Mouse (Mus musculus): ENCODE measurements around the gene Ltb4r1. TPM values are rescaled to one million over a fixed set of nuclear protein-coding genes. Genes with fewer than 3 reads are reported as not detected.
"Not testable (repeated sequence)": the region's sequence is repeated elsewhere in the genome, so short reads cannot be mapped to it uniquely, and the experiment has no call there.

Gene Ltb4r1
- polyA plus RNA-seq, 1 experiment from 2014 or later = 0.66 TPM

DNA sequence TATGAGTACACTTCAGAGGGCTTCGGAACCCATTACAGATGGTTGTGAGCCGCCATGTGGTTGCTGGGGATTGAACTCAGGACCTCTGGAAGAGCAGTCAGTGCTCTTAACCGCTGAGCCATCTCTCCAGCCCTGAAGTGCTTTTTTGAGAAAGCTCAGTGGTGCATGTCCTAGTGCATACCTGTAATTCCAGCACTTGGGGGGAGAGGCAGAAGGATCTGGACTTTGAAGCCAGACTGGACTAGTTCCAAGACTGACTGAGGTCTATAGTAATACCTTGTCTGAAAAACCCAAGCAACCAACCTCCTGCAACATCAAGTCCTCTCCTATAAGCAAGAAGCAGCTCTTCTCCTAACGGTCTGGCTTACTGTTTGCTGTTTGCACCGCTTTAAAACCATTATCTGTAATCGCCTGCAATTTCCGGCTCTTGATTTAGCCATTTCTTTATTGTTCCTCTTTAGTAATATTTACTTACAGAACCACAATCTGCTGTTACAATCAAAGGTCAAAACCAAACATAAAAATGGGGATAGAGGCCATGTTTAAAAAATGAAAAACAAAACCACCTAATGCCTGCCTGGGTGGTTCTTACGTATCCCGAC is 28.6 kb upstream of the Ltb4r1 start:
- WGBS = 89% methylated on average over 9 of the region's 9 CpGs
- ATAC-seq (replicated peaks; ENCODE audit: extremely low read depth, insufficient read depth, low FRiP score) = no peak
- H3K9ac ChIP-seq (ENCODE audit: low read length) = no peak overlapping the region
- no peak overlapping the region for H3K27ac ChIP-seq (ENCODE audit: low read length)
- H3K9me3 ChIP-seq (replicated peaks; ENCODE audit: control insufficient read depth, low read length) = no peaks in the 10 kb centered on the region
- no peaks in the 10 kb centered on the region for H3K27me3 ChIP-seq (ENCODE audit: control insufficient read depth, insufficient read depth, low read length)
- H3K4me3 ChIP-seq (ENCODE audit: low read length) = no peak overlapping the region
- no peak overlapping the region for H3K4me2 ChIP-seq (ENCODE audit: low read depth, low read length)
- no peaks in the 10 kb centered on the region for H3K4me1 ChIP-seq (ENCODE audit: control insufficient read depth, insufficient read depth, low read length)
- H3K36me3 ChIP-seq (ENCODE audit: control insufficient read depth, insufficient read depth) = peaks cover 26% of the 10 kb centered on the region

DNA sequence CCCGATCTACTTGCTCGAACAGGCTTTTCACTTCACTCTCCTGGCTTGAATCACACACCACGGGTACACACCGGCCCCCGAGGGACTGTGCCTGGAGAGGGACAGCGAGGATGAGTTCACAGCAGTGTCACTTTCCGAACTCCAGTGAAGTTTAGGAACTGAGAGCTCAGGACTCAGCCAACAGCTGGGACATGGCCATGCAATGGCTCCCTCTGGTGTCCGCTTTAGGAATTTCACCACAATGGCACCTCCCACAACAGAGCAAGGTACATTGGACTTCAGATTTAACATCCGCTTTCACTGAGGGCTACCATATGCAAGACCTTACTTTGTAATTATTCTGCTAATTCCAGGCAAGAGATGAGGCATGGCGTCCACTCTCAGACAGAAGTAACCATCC is 22.1 kb upstream of the Ltb4r1 start:
- Histone ChIP-seq H3K4me1 (ENCODE audit: control insufficient read depth, insufficient read depth, low read length) (peaks cover 22% of the 10 kb centered on the region), H3K9me3 (replicated peaks; ENCODE audit: control insufficient read depth, low read length) (no peaks in the 10 kb centered on the region), H3K27ac (ENCODE audit: low read length) (no peak overlapping the region), H3K36me3 (ENCODE audit: control insufficient read depth, insufficient read depth) (peaks cover 23% of the 10 kb centered on the region), H3K27me3 (ENCODE audit: control insufficient read depth, insufficient read depth, low read length) (no peaks in the 10 kb centered on the region), H3K9ac (ENCODE audit: low read length) (no peak overlapping the region), H3K4me2 (ENCODE audit: low read depth, low read length) (peak overlapping the region; percentile 29; the same call in 1 of the 2 replicates), H3K4me3 (ENCODE audit: low read length) (no peak overlapping the region)
- ATAC-seq (replicated peaks; ENCODE audit: extremely low read depth, insufficient read depth, low FRiP score) = peak; percentile 70
- 19% methylated on average over 10 of the region's 10 CpGs for WGBS

DNA sequence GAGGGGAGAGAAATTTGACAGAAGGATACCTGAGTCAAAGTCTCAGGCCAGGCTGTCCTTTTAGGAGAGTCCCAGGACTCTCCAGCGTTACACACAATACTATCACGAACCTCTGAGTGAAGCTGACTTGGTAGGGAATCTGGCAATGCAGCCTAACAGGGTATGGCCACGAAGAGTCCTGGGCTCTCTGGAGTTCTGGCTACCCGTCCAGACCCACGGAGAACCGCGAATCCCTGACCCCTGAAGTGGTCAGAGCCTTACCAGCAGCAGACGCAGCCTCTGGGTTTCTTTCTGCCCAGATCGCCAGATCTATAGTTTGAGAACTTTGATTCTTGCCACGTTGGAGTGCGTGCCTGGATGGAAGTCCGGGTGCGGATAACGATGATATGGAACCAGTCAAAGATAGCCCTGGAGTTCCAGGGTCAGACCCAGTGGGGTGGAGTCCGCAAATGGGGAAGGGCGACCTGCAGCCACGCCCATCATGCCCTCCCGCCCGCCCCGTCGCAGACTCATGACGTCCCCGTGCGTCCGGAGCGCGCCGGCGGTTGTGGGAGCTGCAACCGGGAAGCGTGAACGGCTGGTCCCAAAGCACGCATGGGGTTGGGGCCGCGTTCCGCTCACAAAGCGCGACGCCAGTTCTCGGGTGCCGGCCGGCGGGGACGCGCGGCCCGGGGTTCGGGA is 20.4 kb upstream of the Ltb4r1 start, which contains the start of the genes Dhrs1 and Nop9:
TSS of gene Dhrs1 (minus strand) at position 511 of the 681 bp plus-strand sequence.
TSS of gene Nop9 (plus strand) at position 514 of the 681 bp plus-strand sequence.
- Histone ChIP-seq H3K9me3 (replicated peaks; ENCODE audit: control insufficient read depth, low read length) (no peaks in the 10 kb centered on the region), H3K4me2 (ENCODE audit: low read depth, low read length) (peak within 1 kb of the TSS; percentile 94), H3K9ac (ENCODE audit: low read length) (peak within 1 kb of the TSS; percentile 91), H3K27me3 (ENCODE audit: control insufficient read depth, insufficient read depth, low read length) (no peaks in the 10 kb centered on the region), H3K27ac (ENCODE audit: low read length) (peak within 1 kb of the TSS; percentile 66), H3K4me3 (ENCODE audit: low read length) (peak within 1 kb of the TSS; percentile 92), H3K36me3 (ENCODE audit: control insufficient read depth, insufficient read depth) (peaks cover 15% of the 10 kb centered on the region), H3K4me1 (ENCODE audit: control insufficient read depth, insufficient read depth, low read length) (peaks cover 22% of the 10 kb centered on the region)
- 1% methylated on average over 38 of the region's 48 CpGs for WGBS
- ATAC-seq (replicated peaks; ENCODE audit: extremely low read depth, insufficient read depth, low FRiP score) = peak; percentile 88

DNA sequence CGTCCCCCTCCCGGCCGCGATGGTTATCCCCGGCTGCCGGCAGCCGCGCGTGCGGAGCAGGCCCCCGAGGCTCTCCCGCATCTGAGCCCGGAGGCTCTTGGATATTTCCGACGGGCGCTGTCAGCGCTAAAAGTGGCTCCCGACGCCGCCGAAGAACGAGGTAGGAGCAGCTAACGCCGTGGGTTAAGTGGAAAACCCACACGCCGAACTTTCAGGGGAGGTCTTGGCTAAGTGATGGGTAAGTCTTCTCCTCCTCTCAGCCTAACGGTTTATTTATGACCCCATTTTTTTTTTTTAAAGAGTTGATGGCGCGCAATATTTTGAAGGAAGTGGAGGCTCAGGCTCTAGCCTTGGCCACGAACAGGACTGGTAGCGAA is 19.9 kb upstream of the Ltb4r1 start:
- Histone ChIP-seq H3K9ac (ENCODE audit: low read length) (peak overlapping the region; percentile 91), H3K4me2 (ENCODE audit: low read depth, low read length) (peak overlapping the region; percentile 94), H3K36me3 (ENCODE audit: control insufficient read depth, insufficient read depth) (peaks cover 16% of the 10 kb centered on the region), H3K9me3 (replicated peaks; ENCODE audit: control insufficient read depth, low read length) (no peaks in the 10 kb centered on the region), H3K4me3 (ENCODE audit: low read length) (peak overlapping the region; percentile 92), H3K27me3 (ENCODE audit: control insufficient read depth, insufficient read depth, low read length) (no peaks in the 10 kb centered on the region), H3K4me1 (ENCODE audit: control insufficient read depth, insufficient read depth, low read length) (peaks cover 22% of the 10 kb centered on the region), H3K27ac (ENCODE audit: low read length) (0 out of 2 replicates have a peak overlapping the region, but pooled peaks have one; percentile 26)
- peak; percentile 37 for ATAC-seq (replicated peaks; ENCODE audit: extremely low read depth, insufficient read depth, low FRiP score)
- WGBS = under 1% methylated on average over 31 of the region's 31 CpGs

DNA sequence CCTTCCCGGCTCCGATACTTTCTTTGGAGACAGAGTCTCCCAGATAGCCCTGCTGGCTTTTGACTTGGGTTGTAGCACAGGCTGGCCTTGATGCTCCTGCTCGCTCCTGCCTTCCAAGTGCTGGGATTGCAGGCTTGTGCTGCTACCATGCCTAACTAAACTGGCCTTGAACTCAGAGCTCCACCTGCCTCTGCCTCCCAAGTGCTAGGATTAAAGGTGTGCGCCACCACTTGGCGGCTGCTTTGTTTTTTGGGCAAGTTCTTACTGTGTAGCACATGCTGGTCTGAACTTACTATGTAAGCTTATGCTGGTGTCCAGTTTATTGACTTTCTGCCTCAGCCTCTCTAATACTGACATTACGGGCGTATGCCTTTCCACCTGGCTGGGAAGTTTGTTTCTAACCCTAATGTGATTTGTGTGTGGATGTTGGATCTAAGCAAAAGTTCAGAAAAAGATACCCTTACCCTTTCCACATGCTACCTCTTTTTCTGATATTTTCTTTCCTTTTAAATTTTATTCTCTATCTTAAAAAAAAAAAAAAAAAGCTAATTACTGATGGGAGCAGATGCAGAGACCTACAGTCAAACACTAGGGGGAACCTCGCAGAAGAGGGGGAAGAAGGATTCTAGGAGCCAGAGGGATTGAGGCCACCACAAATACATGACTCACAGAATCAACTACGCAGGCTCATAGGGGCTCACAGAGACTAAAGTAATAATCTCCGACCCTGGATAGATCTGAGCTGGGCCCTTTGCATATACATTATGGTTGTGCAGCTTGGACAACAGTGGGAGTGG is 18.5 kb upstream of the Ltb4r1 start:
- no peak for ATAC-seq (replicated peaks; ENCODE audit: extremely low read depth, insufficient read depth, low FRiP score)
- WGBS = 83% methylated on average over 10 of the region's 10 CpGs
- peak overlapping the region; percentile 94; the same call in 1 of the 2 replicates for H3K4me2 ChIP-seq (ENCODE audit: low read depth, low read length)

DNA sequence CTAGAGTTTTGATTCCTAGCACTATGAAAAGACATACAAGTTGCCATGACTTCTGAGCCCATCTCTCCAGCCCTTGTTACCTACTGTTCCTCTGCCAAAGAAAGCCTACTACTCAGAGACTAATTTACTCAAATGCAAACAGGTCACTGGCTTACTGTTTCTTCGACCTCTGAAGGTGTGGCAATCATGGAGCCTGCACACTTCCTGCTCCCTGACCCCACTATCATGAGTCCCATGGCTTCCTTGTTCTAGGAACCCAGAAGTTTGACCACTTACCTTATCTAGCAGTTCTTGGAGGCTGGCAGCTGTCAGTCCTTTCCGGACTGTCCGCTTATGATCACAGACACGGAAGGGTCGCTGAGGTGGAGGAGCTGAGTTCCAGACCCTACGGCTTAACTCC is 8.2 kb upstream of the Ltb4r1 start:
- H3K4me3 ChIP-seq (ENCODE audit: low read length) = no peak overlapping the region

More for the DNA sequence above, 18.5 kb upstream of the Ltb4r1 start:
- H3K9me3 ChIP-seq (replicated peaks; ENCODE audit: control insufficient read depth, low read length) = no peaks in the 10 kb centered on the region
- H3K27ac ChIP-seq (ENCODE audit: low read length) = no peak overlapping the region
- H3K9ac ChIP-seq (ENCODE audit: low read length) = no peak overlapping the region
- peaks cover 22% of the 10 kb centered on the region for H3K4me1 ChIP-seq (ENCODE audit: control insufficient read depth, insufficient read depth, low read length)
- H3K36me3 ChIP-seq (ENCODE audit: control insufficient read depth, insufficient read depth) = peaks cover 23% of the 10 kb centered on the region
- H3K27me3 ChIP-seq (ENCODE audit: control insufficient read depth, insufficient read depth, low read length) = no peaks in the 10 kb centered on the region
- H3K4me3 ChIP-seq (ENCODE audit: low read length) = no peak overlapping the region

DNA sequence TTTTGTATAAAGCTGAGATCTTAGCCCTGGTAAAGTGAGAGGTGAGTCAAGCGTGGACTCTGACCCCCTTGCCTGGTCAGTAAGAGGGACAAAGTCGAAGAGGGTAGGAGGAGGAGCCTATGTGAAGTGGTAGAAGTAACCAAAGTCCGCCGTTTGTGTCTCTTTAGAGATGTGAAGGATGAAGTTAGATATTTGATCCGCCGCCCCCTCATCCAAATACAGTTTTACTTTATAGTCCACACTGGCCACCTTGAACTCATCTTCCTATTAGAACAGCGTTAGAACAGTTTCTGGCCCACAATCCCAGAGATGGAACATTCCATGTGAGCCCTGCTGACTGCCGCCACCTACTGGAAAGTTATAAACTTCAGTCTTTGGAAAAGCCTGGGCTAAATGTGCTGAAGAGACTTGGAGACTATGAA is 7.4 kb upstream of the Ltb4r1 start, which contains the start of gene Cideb:
TSS of gene Cideb (minus strand) at position 96 of the 422 bp plus-strand sequence.
- Histone ChIP-seq H3K9ac (ENCODE audit: low read length) (no peak within 1 kb of the TSS), H3K4me3 (ENCODE audit: low read length) (no peak within 1 kb of the TSS), H3K9me3 (replicated peaks; ENCODE audit: control insufficient read depth, low read length) (no peaks in the 10 kb centered on the region), H3K27ac (ENCODE audit: low read length) (no peak within 1 kb of the TSS), H3K27me3 (ENCODE audit: control insufficient read depth, insufficient read depth, low read length) (peaks cover 7% of the 10 kb centered on the region), H3K4me2 (ENCODE audit: low read depth, low read length) (peak within 1 kb of the TSS; percentile 51), H3K36me3 (ENCODE audit: control insufficient read depth, insufficient read depth) (peaks cover 22% of the 10 kb centered on the region), H3K4me1 (ENCODE audit: control insufficient read depth, insufficient read depth, low read length) (peaks cover 12% of the 10 kb centered on the region)
- WGBS = 14% methylated on average over 8 of the region's 8 CpGs
- no peak for ATAC-seq (replicated peaks; ENCODE audit: extremely low read depth, insufficient read depth, low FRiP score)

More for the DNA sequence above, 8.2 kb upstream of the Ltb4r1 start:
- no peaks in the 10 kb centered on the region for H3K9me3 ChIP-seq (replicated peaks; ENCODE audit: control insufficient read depth, low read length)
- 29% methylated on average over 6 of the region's 6 CpGs for WGBS
- H3K27me3 ChIP-seq (ENCODE audit: control insufficient read depth, insufficient read depth, low read length) = peaks cover 7% of the 10 kb centered on the region
- H3K36me3 ChIP-seq (ENCODE audit: control insufficient read depth, insufficient read depth) = peaks cover 30% of the 10 kb centered on the region
- 0 out of 2 replicates have a peak overlapping the region, but pooled peaks have one; percentile 21 for H3K4me2 ChIP-seq (ENCODE audit: low read depth, low read length)
- peaks cover 6% of the 10 kb centered on the region; the same call in 1 of the 2 replicates for H3K4me1 ChIP-seq (ENCODE audit: control insufficient read depth, insufficient read depth, low read length)
- ATAC-seq (replicated peaks; ENCODE audit: extremely low read depth, insufficient read depth, low FRiP score) = no peak
- no peak overlapping the region for H3K9ac ChIP-seq (ENCODE audit: low read length)
- no peak overlapping the region for H3K27ac ChIP-seq (ENCODE audit: low read length)

DNA sequence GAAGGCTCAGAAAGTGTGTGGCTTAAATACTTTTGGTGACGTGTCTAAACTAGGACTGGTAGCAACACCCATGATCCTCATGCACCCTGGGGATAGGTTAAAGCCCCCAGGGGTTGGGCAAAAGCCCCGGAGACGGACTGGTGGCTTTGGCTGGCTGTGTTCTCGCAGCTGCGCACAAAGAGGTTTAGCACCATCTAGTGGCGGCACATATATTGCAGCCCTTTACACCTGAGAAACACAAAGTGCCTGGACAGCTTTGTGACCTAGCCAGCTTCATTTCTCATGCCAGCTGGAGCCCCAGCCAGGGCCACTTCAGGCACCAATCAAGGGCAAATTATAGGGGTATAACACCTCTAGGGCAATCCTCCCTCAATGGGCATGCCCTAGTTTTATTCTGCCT is 5.6 kb upstream of the Ltb4r1 start:
- H3K27ac ChIP-seq (ENCODE audit: low read length); H3K36me3 ChIP-seq (ENCODE audit: control insufficient read depth, insufficient read depth); H3K9me3 ChIP-seq (replicated peaks; ENCODE audit: control insufficient read depth, low read length); H3K27me3 ChIP-seq (ENCODE audit: control insufficient read depth, insufficient read depth, low read length); ATAC-seq (replicated peaks; ENCODE audit: extremely low read depth, insufficient read depth, low FRiP score): not testable (repeated sequence)
- Histone ChIP-seq H3K9ac (ENCODE audit: low read length) (peak overlapping the region; percentile 28), H3K4me2 (ENCODE audit: low read depth, low read length) (peak overlapping the region; percentile 63), H3K4me3 (ENCODE audit: low read length) (peak overlapping the region; percentile 26), H3K4me1 (ENCODE audit: control insufficient read depth, insufficient read depth, low read length) (peaks cover 16% of the 10 kb centered on the region)
- WGBS = 0% methylated on average over 6 of the region's 6 CpGs

Data from heart, embryonic 16.5 days (tissue).